Mouse (Mus musculus): ENCODE results near the gene Actr6.
A peak's percentile ranks its signal among the peaks of the same experiment; 100 is the strongest.

Gene Actr6

DNA sequence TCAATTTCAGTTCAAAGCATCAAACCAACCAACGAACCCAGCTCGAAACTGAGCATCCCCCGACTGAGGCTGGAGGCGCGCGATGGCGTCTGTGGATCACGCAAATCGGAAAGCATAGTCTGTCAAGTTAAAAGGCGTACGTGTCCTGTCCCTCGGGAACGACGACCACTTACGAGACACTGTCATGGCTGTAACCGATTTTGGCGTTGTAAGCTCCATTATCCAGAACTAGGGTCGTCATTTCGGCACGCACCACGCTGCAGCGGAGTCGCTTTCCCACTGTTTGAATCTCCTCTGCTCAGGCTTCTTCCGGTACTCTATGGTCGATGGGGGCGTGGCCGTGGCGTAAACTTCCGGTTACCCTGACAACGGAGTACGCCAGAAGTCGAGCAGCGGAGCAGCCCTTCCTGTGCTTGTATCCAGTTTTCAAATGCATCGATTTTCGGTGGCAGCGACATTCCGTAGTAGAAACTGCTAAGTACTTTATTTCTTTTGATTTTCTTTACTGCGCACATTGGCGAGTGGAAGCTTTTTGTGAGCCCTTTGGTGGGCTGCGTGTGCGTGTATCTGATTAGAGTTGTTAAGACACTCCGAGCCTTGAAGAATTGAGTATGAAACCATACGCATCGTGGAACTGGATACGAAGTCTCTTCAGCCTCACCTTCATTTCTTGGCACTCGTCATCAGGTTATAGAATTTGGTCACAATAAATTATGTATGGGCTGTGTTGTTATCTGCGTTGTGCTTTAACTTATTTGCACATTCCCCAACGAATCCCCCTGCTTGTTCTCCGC, at the start of gene Actr6:
Gene Actr6, minus strand, starts transcription at position 295 of the 794 bp plus-strand sequence.
- DNase-seq = peak; percentile 90

DNA sequence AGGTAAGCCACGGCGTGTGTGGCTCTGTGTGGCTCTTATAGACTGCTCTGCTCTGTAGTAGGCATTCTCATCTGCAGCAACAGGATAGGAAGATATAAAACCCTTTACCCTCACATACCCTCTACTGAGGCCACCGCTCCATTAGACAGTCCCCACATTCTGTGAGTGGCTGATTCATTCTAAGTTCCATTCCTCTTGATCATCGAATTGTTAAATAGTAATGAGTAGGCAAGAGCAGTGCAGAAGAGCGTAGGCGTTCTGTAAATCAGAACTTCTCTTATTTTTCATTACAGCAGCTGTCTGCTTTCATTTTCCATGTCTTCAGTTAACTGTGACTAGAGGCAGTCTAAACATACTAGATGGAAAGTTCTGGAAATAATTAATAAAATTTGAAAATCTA, 43.9 kb upstream of the Actr6 start:
- DNase-seq = no peak

DNA sequence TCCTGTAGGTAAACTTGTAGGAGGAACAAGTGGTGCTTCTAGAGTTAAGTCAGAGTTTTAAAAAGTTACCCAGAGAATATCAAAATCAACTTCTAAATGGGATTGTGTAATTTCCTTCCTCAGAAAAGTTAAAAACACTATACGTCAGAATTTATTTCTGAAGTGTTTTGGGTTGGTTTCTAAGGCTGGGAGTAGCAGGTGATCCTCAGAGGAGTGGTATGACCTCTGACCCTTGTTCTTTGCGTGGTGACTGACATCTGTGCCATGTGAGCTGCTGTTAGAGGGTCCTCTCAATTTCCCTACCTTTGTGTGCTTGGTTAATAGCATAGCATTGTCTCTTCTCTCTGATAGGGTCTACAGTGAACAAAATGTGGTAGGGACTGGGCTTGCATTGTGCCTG, 39.8 kb upstream of the Actr6 start:
- DNase-seq = no peak

DNA sequence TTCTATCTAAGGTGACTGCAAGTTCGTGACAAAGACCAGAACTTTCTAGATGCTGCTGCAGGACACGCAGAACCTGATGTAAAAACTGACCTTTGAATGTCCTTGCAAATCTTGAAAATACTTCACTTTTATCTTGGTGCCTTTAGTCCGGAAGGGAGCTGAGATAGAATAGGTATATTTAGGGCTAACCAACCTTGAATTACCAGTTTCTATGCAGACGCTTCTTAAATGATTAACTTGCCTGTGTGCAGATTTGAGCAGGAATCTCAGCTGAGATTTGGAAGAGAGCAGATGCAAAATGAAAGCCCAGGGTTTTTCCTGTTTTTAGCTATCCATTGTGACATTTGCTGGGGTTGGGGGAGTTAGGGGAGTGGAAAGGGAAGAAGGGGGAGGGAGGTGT, 37.0 kb upstream of the Actr6 start:
- no peak for DNase-seq

DNA sequence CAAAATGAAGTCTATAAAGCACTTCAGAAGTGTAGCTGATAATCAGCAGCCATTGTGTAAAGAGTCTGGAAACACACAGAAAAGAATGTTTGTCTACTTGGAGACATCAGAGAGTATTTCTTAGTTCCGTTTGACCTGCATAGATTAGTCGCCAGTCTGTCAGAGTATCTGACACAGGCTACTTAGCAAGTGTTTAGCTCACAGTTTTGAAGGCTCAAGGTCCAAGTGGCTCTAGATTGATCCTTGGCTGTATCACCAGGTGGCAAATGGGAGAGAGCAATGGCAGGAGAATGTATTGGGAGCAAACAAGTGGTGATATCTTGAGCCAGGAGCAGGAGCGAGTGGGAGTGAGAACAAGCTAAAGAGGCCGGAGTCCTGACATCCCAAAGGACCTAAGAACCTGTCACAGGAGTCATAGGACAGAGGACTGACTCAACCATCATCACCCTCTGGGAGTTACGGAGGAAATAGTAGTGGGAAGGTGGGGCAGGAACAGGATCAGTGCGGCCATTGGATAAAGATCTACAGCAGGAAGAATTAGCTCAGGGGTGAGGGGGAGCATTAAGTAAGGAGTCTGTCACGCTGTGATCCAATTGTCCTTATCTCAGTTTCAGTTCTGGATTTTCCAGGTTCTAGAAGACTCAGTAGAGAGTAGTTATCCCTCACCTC, 36.4 kb upstream of the Actr6 start:
- no peak for DNase-seq

DNA sequence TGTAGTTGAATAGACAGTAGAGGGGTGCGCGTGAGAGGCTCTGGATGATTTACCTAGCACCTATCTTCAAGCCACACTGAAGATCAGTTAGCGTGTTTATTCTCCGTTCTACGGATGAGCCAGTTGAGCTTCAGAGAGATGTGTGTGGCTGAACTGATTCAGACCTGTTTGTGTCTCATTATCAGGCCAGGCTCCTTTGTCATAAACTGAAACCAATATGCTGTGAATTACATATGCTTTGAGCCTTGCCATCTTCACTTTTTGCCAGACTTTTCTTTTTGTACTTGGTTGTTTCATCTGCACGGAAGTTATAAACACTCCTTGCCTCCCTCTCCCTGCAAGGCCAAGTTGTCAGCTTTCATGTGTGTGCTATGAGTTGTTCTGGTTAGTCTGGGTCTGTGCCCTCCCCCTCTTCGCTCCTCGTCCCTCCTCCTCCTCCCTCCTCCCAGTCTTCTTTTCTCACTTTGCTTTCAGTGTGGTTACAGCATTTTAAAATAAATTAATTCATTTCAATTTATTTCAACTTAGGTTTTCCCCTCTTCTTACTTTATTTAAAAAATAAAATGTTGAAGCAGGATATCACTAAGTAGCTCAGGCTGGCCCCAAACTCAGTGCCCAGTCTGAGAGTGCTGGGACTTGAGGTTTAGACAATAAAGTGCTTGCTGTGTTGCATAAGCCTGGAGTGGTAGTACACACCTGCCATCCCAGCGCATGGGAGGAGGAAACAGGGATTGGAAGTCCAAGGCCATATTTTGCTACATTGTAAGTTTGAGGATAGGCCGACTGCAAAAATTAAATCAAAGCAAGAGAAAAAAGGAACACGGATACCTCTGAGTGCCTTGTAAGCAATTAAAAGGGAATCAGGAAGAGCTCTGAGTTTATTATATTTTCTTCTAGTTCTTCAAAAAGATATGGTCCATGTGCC, 34.0 kb upstream of the Actr6 start:
- no peak for DNase-seq

DNA sequence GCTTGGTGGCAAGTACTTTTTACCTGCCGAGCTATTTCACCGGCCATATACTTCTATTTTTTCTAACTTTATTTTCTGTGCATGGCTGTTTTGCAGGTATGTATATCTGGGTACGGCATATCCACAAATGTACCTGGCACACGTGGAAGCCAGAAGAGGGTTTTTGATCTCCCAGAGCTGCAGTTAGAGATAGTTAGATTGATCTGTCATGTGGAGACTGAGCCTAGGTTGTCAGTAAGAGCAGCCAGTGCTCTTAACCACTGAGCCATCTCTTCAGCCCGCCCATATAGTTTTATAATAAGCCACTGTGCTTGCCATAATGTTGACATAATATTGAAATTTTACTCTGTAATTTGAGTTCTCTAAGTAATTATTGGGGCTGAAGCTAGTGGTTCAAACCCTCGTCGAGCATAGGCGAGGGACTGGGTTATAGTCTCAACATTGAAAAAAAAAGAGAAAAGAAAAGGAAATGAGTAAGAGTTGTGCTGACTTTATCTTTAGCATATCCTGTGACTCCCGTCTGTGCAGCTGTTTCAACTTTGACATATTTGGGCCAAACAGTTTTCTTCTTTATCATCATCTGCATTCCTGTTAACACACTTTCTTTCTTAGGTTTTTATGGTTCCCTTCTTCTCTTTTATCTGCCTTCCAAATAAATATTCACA, 32.5 kb upstream of the Actr6 start:
- no peak for DNase-seq

DNA sequence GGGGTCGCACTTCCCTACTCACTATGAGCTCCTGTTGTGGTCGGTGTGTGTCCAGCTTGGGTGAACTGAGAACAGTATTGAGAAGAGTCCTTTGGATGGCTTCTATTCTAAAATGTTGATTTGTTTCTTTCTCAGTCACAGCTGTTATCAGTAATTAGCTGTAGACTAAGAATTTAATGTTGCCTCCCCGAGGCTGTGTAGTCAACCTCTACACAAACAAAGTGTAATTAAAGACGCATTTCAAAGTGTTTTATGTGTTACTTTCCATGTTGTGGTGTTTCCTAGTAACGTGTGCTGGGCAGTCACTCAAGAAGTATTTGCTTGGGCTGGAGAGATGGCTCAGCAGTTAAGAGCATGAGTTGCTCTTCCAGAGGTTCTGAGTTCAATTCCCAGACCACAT, 28.7 kb upstream of the Actr6 start:
- no peak for DNase-seq

DNA sequence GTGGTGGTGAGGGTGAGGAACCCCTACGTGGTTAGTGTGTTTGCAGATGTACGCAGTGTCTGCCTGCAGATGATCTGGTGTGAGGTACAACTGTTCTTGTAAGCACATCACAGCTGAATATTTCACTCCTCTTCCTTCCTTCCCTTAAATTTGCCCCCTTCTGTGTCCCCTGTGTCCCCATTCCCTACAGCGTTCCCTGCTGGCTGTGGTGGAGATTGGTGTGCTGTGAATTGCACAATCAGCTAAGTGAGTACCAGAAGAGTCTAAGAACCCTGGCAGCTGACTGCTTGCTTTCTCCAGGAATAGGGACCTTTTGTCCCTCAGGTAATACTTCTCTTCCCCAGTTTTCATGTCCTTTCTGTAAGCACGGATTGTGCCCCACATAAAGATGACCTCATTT, 23.1 kb upstream of the Actr6 start:
- no peak for DNase-seq

DNA sequence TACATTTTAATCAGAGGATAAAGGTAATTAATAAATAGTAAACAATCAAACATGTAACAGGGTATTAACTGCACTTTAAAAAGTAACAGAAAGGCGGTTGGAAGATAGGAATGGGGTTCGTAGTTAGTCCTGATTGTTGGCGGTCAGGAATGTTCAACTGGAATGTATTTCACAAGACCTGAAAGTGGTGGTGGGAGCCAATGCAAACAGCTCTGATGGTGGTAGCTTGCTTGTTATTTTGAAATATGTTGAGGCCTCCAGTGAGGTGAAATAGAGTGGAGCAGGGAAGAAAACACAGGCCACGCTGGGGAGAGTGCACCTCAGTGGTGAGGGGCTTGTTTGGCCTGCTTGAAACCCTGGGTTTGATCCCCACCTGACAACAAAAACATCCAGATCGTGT, 19.0 kb upstream of the Actr6 start:
- no peak for DNase-seq

DNA sequence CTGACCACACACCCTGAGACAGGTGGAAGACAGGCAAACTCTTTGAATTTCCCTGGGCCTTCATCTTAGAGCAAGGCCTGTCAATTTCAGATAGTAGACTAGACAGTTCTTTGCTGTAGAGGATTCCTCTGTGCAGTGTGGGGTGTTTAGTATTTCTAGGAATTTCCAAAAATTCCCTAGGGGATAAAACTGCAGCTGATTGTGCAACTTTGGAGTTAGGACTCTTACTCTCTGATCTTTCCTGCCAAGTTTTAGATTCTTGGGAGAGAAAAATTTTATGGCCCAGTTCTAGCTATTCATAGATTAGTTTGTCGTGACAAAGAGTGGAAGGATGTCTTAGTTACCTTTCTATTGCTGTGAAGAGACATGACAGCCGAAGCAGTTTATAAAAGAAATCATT, 16.5 kb upstream of the Actr6 start:
- DNase-seq = no peak

DNA sequence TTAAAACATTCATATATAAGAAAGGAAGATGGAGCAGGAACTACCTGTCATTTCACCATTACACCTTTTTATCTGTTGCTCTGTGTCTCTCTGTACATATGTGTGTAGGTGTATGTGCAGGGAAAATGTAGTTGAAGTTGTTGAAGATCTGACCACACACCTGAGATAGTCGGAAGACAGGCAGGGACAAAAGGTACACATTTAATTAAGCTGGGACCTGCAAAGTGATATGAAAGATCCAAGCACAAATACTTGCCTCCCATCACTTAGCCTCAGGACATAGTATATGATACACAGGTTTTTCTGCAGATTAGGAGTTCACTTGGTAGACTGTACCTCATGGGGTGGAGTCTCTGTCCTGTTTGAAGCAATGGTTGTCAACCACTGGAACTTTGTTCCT, 15.8 kb upstream of the Actr6 start:
- no peak for DNase-seq

DNA sequence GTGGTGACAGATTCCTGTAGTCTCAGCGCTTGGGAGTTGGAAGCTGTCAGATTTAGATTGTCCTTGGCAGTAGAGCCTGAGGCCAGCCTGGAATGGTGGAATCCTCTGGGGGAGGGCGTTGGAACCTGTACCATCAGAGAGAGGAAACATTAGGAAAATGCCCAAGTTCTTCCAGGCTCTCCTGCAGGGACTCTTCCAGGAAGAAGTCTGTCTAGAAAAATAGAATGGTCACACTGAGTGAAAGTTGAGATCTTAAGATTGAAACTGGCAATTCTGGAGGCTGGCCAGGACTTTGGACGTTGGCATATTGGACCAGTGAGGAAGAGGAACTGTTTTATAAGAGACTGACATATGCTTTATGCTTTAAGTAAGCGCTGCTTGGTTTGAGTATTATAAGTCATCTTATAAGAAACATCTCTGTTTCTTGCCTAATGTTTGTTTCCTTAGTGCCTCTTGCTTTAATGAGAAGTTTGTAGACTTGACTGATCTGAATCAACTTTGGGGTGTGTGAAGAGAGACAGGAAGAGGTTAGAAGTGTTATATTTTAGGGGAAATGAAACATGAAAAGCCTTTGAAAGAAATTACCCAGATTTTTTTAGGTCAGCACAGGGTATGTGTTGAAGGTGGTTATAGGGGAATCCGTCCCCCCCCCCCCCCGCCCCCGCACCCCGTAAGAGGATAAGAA, 15.3 kb upstream of the Actr6 start:
- no peak for DNase-seq

DNA sequence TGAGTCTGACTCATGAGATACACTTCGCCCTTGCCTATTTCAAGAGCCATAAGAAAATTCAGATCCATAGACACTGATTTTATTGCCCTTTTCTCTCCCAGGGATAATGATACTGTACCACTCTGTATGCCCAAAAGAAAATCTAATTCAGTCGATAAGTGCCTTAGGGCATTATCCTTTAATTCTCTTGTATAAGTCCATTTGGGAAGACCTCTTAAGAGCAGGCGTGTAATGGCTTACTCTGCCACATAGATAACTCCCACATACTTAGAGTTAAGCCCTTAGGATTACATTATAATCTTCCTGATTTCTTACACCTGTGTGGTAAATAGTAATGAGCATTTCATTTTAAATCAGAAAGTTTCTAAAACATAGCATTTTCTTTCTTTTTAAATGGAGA, 14.5 kb upstream of the Actr6 start:
- no peak for DNase-seq

DNA sequence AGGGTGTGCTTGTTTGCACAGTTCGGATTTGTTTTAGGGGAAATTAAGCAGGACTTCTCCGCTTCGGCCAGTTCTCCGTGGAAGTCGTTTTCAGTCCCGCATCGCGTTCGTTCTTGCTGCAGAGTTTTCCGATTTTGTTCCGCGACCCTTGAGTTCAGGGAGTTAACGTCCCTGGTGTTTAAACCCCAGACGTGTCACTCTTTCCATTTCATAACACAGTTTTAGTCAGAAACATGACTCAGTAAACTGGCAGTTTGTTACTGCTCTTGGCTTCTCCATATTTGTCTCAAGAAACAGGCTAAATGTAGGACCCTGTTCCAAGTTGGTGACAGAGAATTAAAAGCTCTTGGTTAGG, 13.5 kb upstream of the Actr6 start:
- DNase-seq = no peak

DNA sequence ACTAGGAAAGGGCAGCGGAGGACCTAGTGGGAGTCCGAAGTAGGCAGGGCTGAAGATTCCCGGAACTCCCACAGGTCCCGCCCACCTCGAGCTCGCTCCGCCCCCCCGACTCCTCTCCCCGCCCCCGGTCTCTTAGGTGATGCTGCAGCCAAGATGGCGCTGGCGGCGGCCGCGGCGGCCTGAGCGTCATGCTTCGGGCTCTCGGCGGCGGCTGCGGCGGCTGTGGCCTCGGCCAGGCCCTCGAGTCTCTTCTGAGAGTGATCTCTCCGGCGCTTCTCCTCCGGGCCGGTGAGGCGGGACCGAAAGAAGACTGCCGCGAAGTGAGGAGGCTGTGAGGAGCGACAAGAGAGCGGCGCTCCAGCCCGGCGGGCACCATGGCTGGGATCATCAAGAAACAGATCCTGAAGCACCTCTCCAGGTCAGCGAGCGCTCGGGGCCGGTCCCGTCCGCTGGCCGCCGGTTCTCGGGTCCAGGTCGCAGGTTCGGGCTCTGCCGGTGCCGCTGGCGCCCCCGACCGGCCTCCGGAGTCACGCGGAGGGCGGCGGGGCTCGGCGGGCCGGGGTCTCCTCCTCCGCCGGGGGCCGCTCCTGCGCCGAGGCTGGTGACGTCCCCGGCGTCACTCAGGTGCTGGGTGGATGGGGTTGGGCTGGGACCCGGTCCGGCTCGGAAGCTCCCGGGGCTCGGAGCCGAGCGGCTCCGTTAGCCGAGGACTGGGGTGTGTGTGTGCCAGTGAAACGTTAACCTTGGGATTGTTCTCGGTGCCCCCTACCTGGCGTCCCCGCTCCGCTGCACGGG, 13.0 kb upstream of the Actr6 start, which contains the start of gene Uhrf1bp1l:
Gene Uhrf1bp1l, plus strand, starts transcription at position 121 of the 795 bp plus-strand sequence.
- DNase-seq = peak; percentile 86

DNA sequence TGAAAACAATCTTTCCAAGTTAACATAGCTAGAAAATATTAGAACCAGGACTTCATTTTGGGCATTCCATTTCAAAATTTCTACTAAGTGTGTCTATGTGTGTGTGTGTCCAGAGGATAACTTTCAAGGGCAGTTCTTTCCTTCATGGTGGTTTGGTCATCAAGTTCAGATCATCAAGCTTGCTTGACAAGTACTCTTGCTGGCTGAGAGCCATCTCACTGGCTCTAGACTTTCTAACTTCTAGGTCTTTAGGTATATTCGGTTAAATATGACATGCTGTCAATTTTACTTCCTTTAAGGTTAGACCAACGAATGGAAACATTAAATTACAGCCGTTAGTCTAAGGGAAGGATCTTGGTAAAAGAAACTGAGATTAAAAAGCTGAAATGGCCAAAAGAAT, 12.2 kb upstream of the Actr6 start:
- no peak for DNase-seq

DNA sequence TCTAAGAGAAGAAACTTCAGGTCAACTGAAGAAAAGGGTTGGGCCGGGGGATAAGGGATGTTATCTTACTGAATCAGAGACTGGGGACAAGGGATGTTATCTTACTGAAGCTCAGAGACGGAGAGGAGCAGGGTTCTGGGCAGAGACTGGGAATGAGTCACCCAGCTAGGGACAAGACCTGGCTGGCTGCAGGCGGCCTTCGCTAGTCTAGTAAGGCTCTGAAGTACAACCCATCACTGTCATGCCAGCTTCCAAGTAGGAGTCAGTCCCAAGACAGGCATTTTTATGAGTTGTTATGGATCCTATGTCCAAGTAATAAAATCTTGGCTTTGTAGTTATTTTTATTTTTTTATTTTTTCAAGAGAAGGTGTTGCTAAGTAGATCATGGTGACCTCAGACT, 11.2 kb upstream of the Actr6 start:
- DNase-seq = no peak

DNA sequence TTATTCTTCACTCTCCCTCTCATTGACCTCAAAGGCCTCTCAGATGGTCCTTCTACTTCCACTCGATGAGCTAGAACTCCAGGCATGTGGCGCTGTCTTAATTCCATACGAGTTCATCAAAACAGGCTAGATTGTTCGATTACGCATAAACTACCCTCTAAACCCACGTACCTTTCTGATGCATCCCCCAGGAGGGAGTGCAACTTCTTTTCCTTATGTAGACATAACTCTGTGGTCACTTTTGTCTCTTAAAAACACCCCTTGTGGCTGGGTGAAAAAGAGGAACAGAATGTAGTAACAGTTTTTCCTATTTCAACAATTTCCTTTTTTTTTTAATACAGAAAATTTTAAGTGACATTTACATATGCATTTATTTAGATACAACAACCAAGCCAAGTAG, 8.9 kb upstream of the Actr6 start:
- DNase-seq = no peak

DNA sequence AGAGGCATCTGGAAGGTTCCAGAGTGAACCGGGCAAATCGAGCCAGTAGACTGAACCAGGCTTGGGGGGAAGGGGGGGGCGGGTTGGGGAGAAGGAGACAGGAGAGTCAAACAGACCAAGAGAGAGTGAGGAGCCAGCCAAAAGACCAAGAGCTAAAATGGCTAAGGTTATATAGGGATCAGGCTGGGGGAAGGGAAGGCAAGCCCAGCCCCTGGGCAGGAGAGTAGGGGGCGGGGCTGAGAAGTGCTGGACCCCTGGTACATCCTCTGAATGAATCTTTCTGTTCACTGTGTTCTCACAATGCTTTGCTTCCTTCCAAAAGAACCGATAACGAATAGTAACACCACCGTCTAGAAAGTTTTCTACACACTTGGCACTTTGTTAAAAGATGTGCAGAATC, 7.6 kb upstream of the Actr6 start:
- no peak for DNase-seq

DNA sequence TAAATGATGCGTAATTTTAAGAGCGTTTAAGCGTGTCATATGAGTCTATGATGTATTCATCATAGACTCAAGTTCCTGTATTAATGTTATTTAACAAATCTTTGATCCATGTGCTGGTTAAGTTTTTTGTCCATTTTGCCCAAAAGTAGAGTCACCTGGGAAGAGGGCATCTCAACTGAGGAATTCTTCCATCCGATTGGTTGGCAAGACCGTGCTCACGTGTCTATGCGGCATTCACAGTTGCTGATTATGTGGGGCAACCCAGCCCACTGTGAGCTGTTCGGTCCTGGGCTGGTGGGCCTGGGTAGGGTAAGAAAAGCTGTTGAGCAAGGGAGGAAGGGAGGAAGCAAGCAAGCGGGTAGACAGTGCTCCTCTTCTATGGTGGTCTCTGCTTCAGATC, 6.3 kb upstream of the Actr6 start:
- DNase-seq = no peak

DNA sequence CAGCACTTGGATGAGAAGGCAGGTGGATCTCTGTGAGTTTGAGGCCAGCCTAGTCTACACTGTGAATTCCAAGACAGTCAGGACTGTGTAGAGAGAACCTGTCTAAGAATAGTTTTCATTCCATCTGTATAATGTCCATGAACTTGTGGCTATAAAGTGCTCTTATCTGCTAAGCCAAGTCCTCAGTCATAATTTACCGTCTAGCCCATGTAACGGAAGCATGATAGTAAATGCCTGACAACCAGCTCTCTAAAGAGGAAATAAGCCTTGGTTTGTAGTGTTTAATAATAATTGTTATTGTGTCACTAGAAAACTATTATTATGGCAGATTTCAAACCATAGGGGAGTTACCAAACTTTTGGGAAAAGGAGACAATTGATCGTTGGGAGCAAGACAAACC, 5.8 kb upstream of the Actr6 start:
- no peak for DNase-seq

All from right cerebral cortex, postnatal 25 days (tissue).